Mouse (Mus musculus): Measurements from ENCODE around the gene Cspg5.

Cspg5 gene

GRCm38 (mm10) chr9:110249823-110250543 lies 6.4 kb downstream of the Cspg5 start:
- in situ Hi-C loops (cut with MboI; ENCODE audit: unreplicated experiment in 2 of 2) = no loop called here

- in situ Hi-C loops (cut with MboI; ENCODE audit: unreplicated experiment in 2 of 2) = no loop called here
These were observed 7.2 kb downstream of the Cspg5 start for GRCm38 (mm10) chr9:110250776-110251175.

GRCm38 (mm10) chr9:110255407-110256019 lies 11.9 kb downstream of the Cspg5 start:
- in situ Hi-C loops (cut with MboI; ENCODE audit: unreplicated experiment in 2 of 2) = no loop called here

DNA sequence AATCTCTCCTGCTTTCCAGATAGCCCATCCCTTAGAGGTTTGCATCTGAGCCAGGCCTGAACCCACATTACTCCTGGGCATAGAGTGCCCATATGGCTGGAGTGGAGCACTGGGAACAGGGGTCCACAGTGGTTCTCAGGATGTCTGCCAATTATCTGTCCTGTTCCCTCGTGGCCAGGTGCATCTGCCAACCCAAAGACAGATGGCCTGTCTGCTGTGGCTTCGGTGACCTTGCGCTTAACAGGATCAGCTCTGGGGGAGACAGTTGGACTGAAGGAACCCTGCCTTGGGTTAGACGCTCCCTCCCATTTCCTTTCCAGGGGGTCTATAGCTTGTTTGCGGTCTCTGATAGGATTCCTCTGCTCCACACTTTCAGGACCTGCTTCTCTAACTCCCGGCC lies 15.1 kb downstream of the Cspg5 start:
- in situ Hi-C loops (cut with MboI; ENCODE audit: unreplicated experiment in 2 of 2) = no loop called here

- in situ Hi-C loops (cut with MboI; ENCODE audit: unreplicated experiment in 2 of 2) = no loop called here
These were observed 15.5 kb downstream of the Cspg5 start for GRCm38 (mm10) chr9:110259118-110259517.

DNA sequence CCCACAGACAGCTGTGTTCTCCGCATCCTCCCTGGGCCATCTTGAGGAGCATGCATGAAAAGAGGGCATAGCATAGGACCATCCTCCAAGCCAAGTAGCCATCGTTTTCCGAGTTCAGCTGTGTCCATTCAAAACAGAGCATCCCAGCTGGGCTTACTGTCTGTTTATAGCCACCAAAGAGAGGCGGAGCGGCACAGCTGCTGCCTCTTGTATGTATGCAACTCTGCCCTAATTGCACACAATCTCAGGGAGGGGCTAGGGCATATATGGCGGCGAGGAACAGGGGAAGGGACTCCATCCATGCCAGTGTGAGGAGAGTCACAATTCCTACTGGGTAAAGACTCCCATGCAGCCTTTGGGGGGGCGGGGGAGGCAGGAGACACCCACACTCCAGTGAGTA lies 19.6 kb downstream of the Cspg5 start:
- in situ Hi-C loops (cut with MboI; ENCODE audit: unreplicated experiment in 2 of 2) = no loop called here

- in situ Hi-C loops (cut with MboI; ENCODE audit: unreplicated experiment in 2 of 2) = no loop called here
These were observed 21.4 kb downstream of the Cspg5 start for GRCm38 (mm10) chr9:110264991-110265390.

- in situ Hi-C loops (cut with MboI; ENCODE audit: unreplicated experiment in 2 of 2) = no loop called here
These were observed 24.8 kb downstream of the Cspg5 start for GRCm38 (mm10) chr9:110268416-110268815.

- in situ Hi-C loops (cut with MboI; ENCODE audit: unreplicated experiment in 2 of 2) = no loop called here
These were observed 28.7 kb downstream of the Cspg5 start for GRCm38 (mm10) chr9:110272330-110272729.

DNA sequence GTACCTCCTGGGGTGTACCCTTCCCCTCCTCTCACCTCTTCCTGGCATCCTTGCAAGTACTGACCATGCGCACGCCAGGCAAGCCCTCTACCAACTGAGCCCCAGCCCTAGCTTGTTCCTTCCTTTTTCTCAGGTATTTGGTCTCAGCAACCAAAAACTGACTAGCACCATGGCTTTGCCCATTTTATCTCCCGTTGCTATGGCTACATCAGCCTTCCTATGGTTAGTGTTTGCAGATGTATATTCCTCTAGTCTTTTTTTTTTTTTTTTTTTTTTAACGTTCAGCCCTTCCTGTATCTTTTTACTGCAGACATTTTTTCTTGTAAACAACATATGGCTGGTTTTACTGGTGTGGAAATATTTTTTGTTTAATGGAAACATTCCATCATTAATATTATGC lies 29.9 kb downstream of the Cspg5 start:
- in situ Hi-C loops (cut with MboI; ENCODE audit: unreplicated experiment in 2 of 2) = no loop called here

DNA sequence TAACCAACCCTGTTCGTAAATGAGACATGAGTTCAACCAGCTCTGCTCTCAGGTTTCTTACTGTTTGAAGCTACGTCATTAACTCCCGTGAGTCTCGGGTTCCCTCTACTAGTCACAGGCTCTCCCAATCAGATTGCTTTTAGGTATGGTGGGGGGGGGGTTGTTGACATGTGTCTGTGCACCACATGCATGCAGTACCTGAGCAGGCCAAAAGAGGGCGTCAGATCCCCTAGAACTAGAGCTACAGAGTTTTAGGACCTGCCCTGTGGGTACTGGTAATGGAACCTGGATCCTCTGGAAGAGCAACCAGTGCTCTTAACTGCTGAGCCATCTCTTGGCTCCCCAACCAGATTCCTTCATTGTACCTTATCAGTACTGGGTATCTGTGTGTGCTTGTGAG lies 32.3 kb downstream of the Cspg5 start:
- in situ Hi-C loops (cut with MboI; ENCODE audit: unreplicated experiment in 2 of 2) = loop anchor here in 1 of 2 experiments (25.0 kb wide), 2 partner anchors 864 to 1139 kb away; partner anchors contain the start of gene Fbxw22

GRCm38 (mm10) chr9:110277431-110277881 lies 33.9 kb downstream of the Cspg5 start:
- in situ Hi-C loops (cut with MboI; ENCODE audit: unreplicated experiment in 2 of 2) = loop anchor here in 1 of 2 experiments (25.0 kb wide), 2 partner anchors 865 to 1140 kb away; partner anchors contain the start of gene Fbxw22

- in situ Hi-C loops (cut with MboI; ENCODE audit: unreplicated experiment in 2 of 2) = loop anchor here in 1 of 2 experiments (25.0 kb wide), 2 partner anchors 872 to 1147 kb away; partner anchors contain the start of gene Fbxw22
These were observed 40.6 kb downstream of the Cspg5 start for GRCm38 (mm10) chr9:110284075-110284697.

GRCm38 (mm10) chr9:110287321-110287924 lies 43.8 kb downstream of the Cspg5 start:
- in situ Hi-C loops (cut with MboI; ENCODE audit: unreplicated experiment in 2 of 2) = loop anchor here in 1 of 2 experiments (25.0 kb wide), 2 partner anchors 875 to 1150 kb away; partner anchors contain the start of gene Fbxw22

GRCm38 (mm10) chr9:110293254-110293718 lies 49.7 kb downstream of the Cspg5 start:
- in situ Hi-C loops (cut with MboI; ENCODE audit: unreplicated experiment in 2 of 2) = loop anchor here (5.0 to 25.0 kb wide), 6 partner anchors 306 to 1156 kb away; partner anchors contain the start of gene Fbxw22 (in 1 of the 2)

DNA sequence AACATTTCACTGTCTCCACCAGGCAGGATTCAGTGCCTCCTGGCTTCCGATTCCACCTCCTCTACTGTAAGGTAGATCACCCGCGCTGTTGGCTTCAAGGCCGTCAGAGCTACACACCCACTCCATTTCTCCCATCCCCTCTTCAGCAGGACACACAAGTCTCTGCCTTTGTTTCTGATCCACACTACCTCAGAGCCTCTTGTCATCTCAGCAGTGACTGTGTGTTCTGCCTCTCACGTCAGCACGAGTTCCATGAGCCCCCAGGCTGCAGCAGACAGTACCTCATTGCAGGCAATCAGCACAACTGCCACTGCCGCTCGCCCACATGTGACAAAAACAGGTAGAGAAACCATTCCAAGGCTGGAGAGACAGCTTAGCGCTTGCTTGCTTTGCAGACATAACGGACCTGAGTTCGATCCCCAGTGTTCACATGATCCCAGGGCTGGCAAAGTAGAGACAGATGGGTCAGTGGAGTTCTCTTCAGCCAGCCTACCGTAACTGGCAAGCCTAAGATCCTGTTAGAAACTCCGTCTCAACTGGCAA lies 50.4 kb downstream of the Cspg5 start:
- in situ Hi-C loops (cut with MboI; ENCODE audit: unreplicated experiment in 2 of 2) = loop anchor here (5.0 to 25.0 kb wide), 6 partner anchors 307 to 1157 kb away; partner anchors contain the start of gene Fbxw22 (in 1 of the 2)

DNA sequence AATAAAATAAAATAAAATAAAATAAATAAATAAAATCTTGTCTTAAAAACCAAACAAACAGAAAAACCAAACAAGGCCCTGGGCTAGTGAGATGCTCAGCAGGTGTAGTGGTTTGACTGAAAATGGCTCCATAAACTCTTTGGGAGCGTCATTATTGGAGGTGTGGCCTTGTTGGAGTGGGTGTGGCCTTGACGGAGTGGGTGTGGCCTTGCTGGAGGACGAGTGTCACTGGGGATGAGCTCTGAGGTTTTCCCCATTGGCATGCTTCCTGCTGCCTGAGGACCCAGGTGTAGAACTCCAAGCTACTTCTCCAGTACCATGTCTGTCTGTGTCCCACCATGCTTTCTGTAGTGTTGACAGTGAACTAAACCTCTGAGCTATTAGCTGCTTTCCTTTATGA lies 51.2 kb downstream of the Cspg5 start:
- in situ Hi-C loops (cut with MboI; ENCODE audit: unreplicated experiment in 2 of 2) = loop anchor here (5.0 to 25.0 kb wide), 6 partner anchors 307 to 1157 kb away; partner anchors contain the start of gene Fbxw22 (in 1 of the 2)

DNA sequence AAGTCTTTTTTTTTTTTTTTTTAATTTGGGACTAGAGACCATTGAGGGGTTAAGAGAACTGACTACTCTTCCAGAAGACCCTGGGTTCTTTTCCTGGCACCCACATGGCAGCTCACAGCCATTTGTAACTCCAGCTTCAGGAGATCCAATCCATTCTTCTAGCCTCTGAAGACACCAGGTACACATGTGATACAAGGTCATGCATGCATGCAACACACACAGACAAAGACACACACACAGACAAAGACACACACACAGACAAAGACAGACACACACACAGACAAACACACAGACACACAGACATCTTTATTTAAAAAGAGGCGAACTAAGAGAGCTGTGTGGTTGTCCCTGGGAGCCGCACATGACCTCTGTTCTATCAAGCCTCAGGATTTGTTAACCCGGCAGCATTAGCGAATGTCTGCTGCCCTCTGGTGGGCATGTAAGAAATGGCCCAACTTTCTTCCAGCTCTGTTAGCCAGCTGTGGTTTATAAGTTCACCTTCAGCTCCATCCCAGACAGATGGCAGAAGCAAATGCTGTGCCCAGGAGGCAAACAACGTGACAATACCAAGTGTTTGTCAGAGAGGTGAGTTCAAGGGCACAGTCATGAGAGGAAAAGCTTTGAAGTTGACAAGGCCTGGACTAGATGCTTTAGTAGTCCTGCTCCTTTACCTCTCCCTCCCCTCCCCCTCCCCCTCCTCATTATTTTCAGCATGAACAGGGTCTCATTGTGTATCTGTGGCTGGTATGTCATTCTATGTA lies 53.5 kb downstream of the Cspg5 start:
- in situ Hi-C loops (cut with MboI; ENCODE audit: unreplicated experiment in 2 of 2) = loop anchor here (10.0 to 25.0 kb wide), 4 partner anchors 312 to 1160 kb away; partner anchors contain the start of gene Fbxw22 (in 1 of the 2)

DNA sequence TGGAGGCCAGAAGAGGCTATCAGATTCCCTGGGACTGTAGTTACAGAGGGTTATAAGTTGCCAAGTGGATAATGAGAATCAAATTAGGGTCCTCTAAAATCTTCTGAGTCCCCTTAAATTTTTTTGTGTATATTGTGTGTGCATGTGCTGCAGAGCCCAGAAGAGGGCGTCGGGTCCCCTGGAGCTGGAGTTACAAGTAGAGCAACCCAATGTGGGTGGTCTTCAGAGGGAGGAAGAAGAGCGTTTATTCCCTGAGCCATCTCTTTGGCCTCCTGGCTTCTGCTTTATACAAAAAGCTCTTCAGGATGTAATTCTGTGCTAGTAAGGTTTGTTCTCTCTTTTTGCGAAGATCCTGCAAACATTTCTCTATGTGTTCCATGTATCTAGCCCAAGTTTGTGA lies 60.9 kb downstream of the Cspg5 start:
- in situ Hi-C loops (cut with MboI; ENCODE audit: unreplicated experiment in 2 of 2) = no loop called here

Measured in v-Abl transformed pro-B cells (cell line).